Mouse (Mus musculus): ENCODE data around the gene Gm28539.

DNA sequence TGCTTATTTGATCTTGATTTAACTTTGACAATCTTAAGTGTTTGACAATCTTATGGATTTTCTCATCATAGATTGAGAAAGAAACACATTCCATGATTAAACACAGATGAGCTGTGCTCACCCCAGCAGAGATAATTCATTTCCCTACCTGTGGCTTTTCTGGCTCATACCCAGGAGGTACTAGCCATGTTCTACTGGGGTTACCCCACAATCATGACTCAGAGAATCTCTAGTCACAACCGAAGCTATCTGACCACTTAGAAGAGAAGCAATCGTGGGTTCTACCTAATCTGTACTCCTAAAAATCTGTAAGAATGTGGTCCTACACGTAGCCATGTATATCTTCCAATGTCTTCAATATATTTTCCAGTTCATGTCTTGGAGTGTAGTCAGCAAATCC, 168.9 kb downstream of the Gm28539 start:
- TF ChIP-seq EP300 (IDR thresholded peaks at IDR 0.05; ENCODE audit: low read depth): no peak
- no peak for TF ChIP-seq CTCF (IDR thresholded peaks at IDR 0.05; ENCODE audit: low read depth)

Measured in liver, embryonic 14.5 days (tissue).